Mouse (Mus musculus): ENCODE results near the gene Susd1. TPM values are rescaled to one million over a fixed set of nuclear protein-coding genes. Genes with fewer than 3 reads are reported as not detected.

The Susd1 gene
- total and polyA plus RNA-seq, 3 experiments: 49.0 to 180 (median 67.6) TPM

DNA sequence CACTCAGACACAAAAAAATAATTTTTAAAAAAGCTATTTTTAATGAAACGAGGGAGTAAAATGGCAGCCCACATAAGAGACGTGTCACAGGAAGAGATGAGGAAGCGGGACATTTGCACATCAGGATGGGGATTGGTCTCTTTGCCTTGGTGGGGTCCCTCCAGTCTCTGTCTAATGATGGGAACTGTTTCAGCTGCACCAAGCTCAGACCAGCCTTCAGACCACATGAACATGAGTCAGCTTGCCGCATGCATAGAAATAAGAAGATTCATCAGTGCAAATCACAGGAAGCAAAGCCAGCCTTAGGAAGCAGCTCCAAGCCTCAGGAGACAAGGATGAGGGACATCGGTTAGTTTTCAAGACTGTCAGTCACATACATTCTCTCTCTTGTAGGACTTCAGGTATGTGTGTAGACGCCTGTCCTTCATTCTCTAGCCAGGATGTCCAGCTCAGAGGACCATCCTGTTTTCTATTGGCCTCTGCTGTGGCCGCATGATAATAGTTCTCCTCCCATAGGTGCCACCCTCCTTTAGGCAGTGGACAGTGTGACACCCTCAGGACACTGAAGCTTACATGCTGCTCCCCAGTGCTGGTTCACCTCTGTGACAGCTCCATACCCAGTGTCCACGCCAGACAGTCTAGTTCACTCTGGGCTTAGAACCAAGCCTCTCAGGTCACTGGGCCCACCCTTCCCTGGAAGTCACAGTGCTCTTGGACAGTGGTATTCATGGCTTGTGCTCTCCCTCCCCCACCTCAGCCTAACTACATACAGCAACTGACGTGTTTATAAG is 137.2 kb downstream of the Susd1 start:
- Histone ChIP-seq H3K36me3 (ENCODE audit: control insufficient read depth in 1 of 2, insufficient read depth in 2 of 2, low read length in 2 of 2) (no peaks in the 10 kb centered on the region), H3K79me2 (ENCODE audit: control insufficient read depth, insufficient read depth, low read length, poor library complexity) (no peaks in the 10 kb centered on the region), H3K9me3 (replicated peaks; ENCODE audit: insufficient read depth, low read length) (no peaks in the 10 kb centered on the region), H3K9ac (ENCODE audit: control insufficient read depth, low read depth, low read length, poor library complexity, severe bottlenecking) (no peak overlapping the region), H3K27ac (ENCODE audit: control insufficient read depth, low read depth, low read length) (no peak overlapping the region), H3K4me1 (ENCODE audit: control insufficient read depth in 1 of 2, insufficient read depth in 2 of 2, low read length in 2 of 2) (no peaks in the 10 kb centered on the region; a peak in 1 of 4 replicates), H3K27me3 (ENCODE audit: control insufficient read depth in 1 of 2, insufficient read depth in 2 of 2, low read length in 2 of 2) (no peaks in the 10 kb centered on the region), H3K4me3 (ENCODE audit: control insufficient read depth in 1 of 2, insufficient read depth in 1 of 2, low read depth in 2 of 2, low read length in 2 of 2) (no peak overlapping the region)
- TF ChIP-seq EP300 (IDR thresholded peaks at IDR 0.05; ENCODE audit: low read depth in 1 of 2, low read length in 2 of 2) (no peak), MAFK (IDR thresholded peaks at IDR 0.05; ENCODE audit: borderline replicate concordance, low read depth, low read length) (no peak), HCFC1 (IDR thresholded peaks at IDR 0.05; ENCODE audit: low read depth, low read length) (no peak), ZNF384 (IDR thresholded peaks at IDR 0.05; ENCODE audit: low read depth, low read length) (no peak), GABPA (IDR thresholded peaks at IDR 0.05; ENCODE audit: low read depth, low read length) (no peak), MAX (IDR thresholded peaks at IDR 0.05; ENCODE audit: low read length) (no peak), MYC (IDR thresholded peaks at IDR 0.05; ENCODE audit: low read depth, low read length) (no peak), ZC3H11A (IDR thresholded peaks at IDR 0.05; ENCODE audit: low read depth, low read length) (no peak), ELF1 (IDR thresholded peaks at IDR 0.05; ENCODE audit: low read depth, low read length) (no peak), ZKSCAN1 (IDR thresholded peaks at IDR 0.05; ENCODE audit: low read depth, low read length) (no peak), POLR2AphosphoS5 (IDR thresholded peaks at IDR 0.05; ENCODE audit: borderline replicate concordance, low read depth, low read length) (no peak), CTCF (IDR thresholded peaks at IDR 0.05 in 2 of 3, conservative IDR thresholded peaks at IDR 0.05 in 1 of 3; ENCODE audit: control insufficient read depth in 1 of 3, insufficient read depth in 1 of 3, low read depth in 2 of 3, low read length in 3 of 3, poor library complexity in 1 of 3, severe bottlenecking in 1 of 3) (no peak), TCF12 (IDR thresholded peaks at IDR 0.05; ENCODE audit: low read depth, low read length) (no peak), SMC3 (IDR thresholded peaks at IDR 0.05; ENCODE audit: low read depth, low read length) (no peak), E2F4 (IDR thresholded peaks at IDR 0.05; ENCODE audit: borderline replicate concordance, low read depth, low read length) (no peak), UBTF (IDR thresholded peaks at IDR 0.05; ENCODE audit: borderline replicate concordance, insufficient read depth, low read depth, low read length) (no peak), RAD21 (IDR thresholded peaks at IDR 0.05; ENCODE audit: low read depth, low read length) (no peak), NRF1 (IDR thresholded peaks at IDR 0.05; ENCODE audit: insufficient read depth, low read depth, low read length, poor library complexity, severe bottlenecking) (no peak), SIN3A (IDR thresholded peaks at IDR 0.05; ENCODE audit: low read length) (no peak), BHLHE40 (IDR thresholded peaks at IDR 0.05; ENCODE audit: borderline replicate concordance, low read depth, low read length) (no peak)
- DNase-seq (ENCODE audit: low read depth, low spot score): no peak

Data from MEL (cell line).